Mouse (Mus musculus) embryonic facial prominence, embryonic 11.5 days (tissue): ENCODE data around the gene Mark2. TPM values are rescaled to one million over a fixed set of nuclear protein-coding genes. Genes with fewer than 3 reads are reported as not detected.

ENCODE experiments used
- ATAC-seq: fragments of 200-750 bp; cut with Nextera tagmentation; replicated peaks from 2 replicates; pipeline ENCODE4 v1.8.0; 2017; ENCODE audit warnings: low read depth; ENCODE audit not compliant: insufficient number of reproducible peaks, low FRiP score, low TSS enrichment
- DNase-seq: peaks from one replicate; pipeline ENCODE4 v3.0.0-alpha.2; 2015; ENCODE audit warnings: low spot score
- H3K27ac ChIP-seq: fragments of 300-500 bp; sonication (generic); replicated peaks from 2 replicates; pipeline ENCODE4 v1.5.1; 2014; ENCODE audit warnings: mild to moderate bottlenecking, low read depth, low read length, control low read depth
- H3K27me3 ChIP-seq: fragments of 300-500 bp; sonication (generic); 2 replicates; pipeline ENCODE4 v1.6.1; 2014; ENCODE audit warnings: mild to moderate bottlenecking, low read length, moderate library complexity, mixed read lengths; ENCODE audit not compliant: control insufficient read depth, insufficient read depth
- H3K36me3 ChIP-seq: fragments of 300-500 bp; sonication (generic); replicated peaks from 2 replicates; pipeline ENCODE4 v1.6.1; 2014; ENCODE audit warnings: low read depth, mild to moderate bottlenecking, low read length, moderate library complexity, mixed read lengths; ENCODE audit not compliant: control insufficient read depth, insufficient read depth
- H3K4me1 ChIP-seq: fragments of 300-500 bp; sonication (generic); 2 replicates; pipeline ENCODE4 v1.6.1; 2014; ENCODE audit warnings: low read length, mixed read lengths; ENCODE audit not compliant: control insufficient read depth, insufficient read depth
- H3K4me2 ChIP-seq: fragments of 300-500 bp; sonication (generic); 2 replicates; pipeline ENCODE4 v1.6.1; 2014; ENCODE audit warnings: low read depth, mild to moderate bottlenecking, control low read depth, low read length, moderate library complexity
- H3K4me3 ChIP-seq: fragments of 300-500 bp; sonication (generic); 2 replicates; pipeline ENCODE4 v1.5.1; 2014; ENCODE audit warnings: low read depth, low read length, control low read depth
- H3K9ac ChIP-seq: fragments of 300-500 bp; sonication (generic); replicated peaks from 2 replicates; pipeline ENCODE4 v1.6.1; 2014; ENCODE audit warnings: mild to moderate bottlenecking, control low read depth, low read length
- H3K9me3 ChIP-seq: fragments of 300-500 bp; sonication (generic); replicated peaks from 2 replicates; pipeline ENCODE4 v1.6.1; 2016; ENCODE audit warnings: mild to moderate bottlenecking, low read length, inconsistent platforms, mixed read lengths; ENCODE audit not compliant: control insufficient read depth
- WGBS: fragments of 180-500 bp; shearing (Covaris S2); extraction: QIAGEN DNeasy Blood & Tissue Kit; methylation state at CpG from one replicate; pipeline ENCODE4 v1.1.7; 2014; 5-methylcytosine and 5-hydroxymethylcytosine counted together
- polyA plus RNA-seq: library from polyadenylated mRNA; unstranded; fragments of >200 nt; fragmentation: Nextera tagmentation; extraction: Ambion mirVana; gene quantifications from 2 replicates; pipeline ENCODE4 v1.2.1, GENCODE M21; 2014

Mark2 gene
- polyA plus RNA-seq, 1 experiment from 2014 or later: 39.4 TPM

DNA sequence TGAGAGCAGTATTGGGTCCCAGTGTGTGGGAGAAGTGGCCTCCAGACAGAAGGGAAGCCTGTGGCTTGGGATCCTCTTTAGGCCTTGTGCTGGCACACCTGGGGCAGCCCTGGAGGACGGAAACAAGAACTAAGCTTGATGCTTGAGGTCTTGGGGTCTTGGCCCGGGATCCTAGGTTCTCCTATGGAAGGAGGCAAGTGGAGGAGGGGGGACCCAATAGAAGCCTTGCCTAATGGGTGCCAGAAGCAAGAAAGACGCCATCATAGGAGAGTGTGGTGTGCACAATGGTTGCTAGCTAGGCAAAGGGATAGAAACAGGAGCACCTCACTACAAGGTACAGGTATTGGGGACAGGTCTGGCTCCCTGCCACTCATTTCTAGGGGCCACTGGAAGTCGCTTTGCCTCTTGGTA, 75.2 kb downstream of the Mark2 start:
- peak overlapping the region; percentile 98 for H3K27ac ChIP-seq
- no peaks in the 10 kb centered on the region for H3K27me3 ChIP-seq
- WGBS: 46% methylated on average over 4 of the region's 4 CpGs
- peak overlapping the region; percentile 10; the same call in 1 of the 2 replicates for H3K4me2 ChIP-seq
- no peak overlapping the region for H3K4me3 ChIP-seq
- H3K36me3 ChIP-seq: peaks cover 5% of the 10 kb centered on the region
- peaks cover 20% of the 10 kb centered on the region for H3K4me1 ChIP-seq
- peak overlapping the region; percentile 96 for H3K9ac ChIP-seq
- H3K9me3 ChIP-seq: no peaks in the 10 kb centered on the region
- DNase-seq: peak; percentile 5
- no peak for ATAC-seq

DNA sequence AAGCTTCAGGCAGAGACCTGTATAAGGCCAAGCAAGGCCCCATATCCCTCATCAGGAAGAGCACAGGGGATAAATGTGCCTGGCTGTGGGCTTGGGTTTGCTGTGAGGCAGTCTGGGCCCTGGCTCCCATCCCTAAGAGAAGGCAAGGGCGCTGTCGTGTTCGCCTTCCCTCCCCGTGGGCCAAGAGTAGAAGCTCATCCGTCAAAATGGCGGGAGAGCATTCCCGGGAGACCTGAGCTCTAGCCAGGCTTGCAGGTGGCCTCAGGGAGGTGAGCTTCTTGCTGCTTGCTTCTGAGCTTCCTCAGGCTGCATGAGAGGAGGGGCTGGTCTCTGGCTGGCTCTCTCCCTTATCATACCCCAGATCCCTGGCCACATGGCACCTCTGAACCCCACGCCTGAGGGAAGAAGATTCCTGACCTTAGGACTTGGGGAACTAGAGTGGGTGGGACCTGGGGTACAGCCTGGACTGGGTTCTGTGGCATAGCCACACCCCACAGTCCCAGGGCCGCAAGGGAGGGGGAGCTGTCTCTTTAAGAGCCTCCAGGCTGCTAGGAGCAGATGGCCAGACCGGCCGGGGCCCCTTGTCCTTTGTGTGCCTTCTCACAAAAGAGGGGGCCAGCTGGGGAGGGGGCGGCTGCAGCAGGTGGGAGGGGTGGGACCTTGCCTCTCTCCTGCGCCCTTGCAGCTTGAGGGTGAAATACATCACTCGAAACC, 76.0 kb downstream of the Mark2 start:
- H3K4me2 ChIP-seq: peak overlapping the region; percentile 10; the same call in 1 of the 2 replicates
- 18% methylated on average over 14 of the region's 14 CpGs for WGBS
- ATAC-seq: peak; percentile 15; the same call in 1 of the 2 replicates
- peak; percentile 66 for DNase-seq
- H3K4me1 ChIP-seq: peaks cover 20% of the 10 kb centered on the region
- H3K27me3 ChIP-seq: no peaks in the 10 kb centered on the region
- H3K4me3 ChIP-seq: no peak overlapping the region
- peak overlapping the region; percentile 30 for H3K9ac ChIP-seq
- no peaks in the 10 kb centered on the region for H3K9me3 ChIP-seq
- no peaks in the 10 kb centered on the region for H3K36me3 ChIP-seq
- H3K27ac ChIP-seq: peak overlapping the region; percentile 98

DNA sequence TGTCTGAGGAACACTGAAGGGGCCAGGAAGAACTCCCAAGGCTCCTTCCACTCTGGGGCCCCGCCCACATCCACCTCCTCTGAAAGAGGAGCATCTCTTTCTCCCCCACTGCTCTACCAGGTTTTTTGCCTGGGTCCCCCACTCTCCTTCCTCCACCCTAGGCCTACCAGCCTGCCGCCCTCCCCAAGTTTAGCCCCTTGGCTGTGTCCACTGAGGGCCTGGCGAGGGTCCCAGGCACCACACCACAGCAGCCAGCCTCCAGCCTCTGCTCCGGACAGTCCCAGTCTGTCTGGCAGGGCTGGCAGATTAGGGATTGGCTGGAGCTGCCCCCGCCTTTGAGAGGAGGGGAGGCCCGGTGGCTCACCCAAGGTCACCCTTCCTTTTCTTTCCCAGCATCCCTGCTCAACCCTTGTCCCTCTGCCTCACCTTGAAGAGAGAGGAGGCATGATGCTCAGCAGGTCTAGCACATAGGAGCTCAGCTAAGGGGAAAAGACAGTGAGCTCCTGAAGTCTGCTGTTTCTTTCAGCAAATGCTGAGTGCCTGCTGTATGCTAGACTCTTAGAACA, 76.8 kb downstream of the Mark2 start:
- no peak overlapping the region for H3K4me3 ChIP-seq
- no peak overlapping the region for H3K4me2 ChIP-seq
- peaks cover 20% of the 10 kb centered on the region for H3K4me1 ChIP-seq
- peak overlapping the region; percentile 30 for H3K9ac ChIP-seq
- ATAC-seq (no peak), DNase-seq (peak; percentile 13)
- no peaks in the 10 kb centered on the region for H3K36me3 ChIP-seq
- no peaks in the 10 kb centered on the region for H3K27me3 ChIP-seq
- peak overlapping the region; percentile 98 for H3K27ac ChIP-seq
- no peaks in the 10 kb centered on the region for H3K9me3 ChIP-seq
- WGBS: 24% methylated on average over 6 of the region's 6 CpGs

DNA sequence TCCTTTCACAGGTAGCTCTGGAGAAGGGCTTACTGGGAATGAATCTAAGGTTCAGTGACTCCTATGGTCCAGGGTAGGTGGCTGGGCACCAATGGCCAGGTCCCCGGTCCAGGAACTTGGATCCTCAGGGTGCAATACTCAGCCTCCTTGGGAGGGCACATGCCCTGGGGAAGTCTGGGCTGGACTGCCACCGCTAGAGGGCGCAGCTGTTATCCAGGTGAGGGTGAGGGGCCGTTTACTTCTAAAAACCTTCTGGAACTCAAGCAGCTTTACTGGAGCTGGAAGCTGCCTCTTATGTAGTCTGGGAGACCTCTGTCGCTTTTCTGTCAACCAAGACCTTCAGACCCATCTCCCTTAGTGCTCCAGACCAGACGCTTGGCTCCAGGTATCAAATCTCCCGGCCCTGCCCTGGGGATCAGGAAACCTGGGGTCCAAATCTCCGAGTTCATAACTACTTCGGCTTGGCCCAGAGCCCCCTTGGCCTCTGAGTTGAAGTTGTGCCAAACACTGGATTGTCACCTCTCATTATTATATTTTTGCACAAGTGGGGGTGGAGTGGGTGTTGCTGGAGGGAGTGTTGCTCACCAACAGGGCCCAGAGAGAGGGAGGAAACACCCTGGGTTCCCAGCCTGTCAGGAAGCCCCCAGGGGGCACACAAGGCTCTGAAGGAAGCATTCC, 77.4 kb downstream of the Mark2 start:
- WGBS: 19% methylated on average over 9 of the region's 9 CpGs
- H3K9ac ChIP-seq: no peak overlapping the region

DNA sequence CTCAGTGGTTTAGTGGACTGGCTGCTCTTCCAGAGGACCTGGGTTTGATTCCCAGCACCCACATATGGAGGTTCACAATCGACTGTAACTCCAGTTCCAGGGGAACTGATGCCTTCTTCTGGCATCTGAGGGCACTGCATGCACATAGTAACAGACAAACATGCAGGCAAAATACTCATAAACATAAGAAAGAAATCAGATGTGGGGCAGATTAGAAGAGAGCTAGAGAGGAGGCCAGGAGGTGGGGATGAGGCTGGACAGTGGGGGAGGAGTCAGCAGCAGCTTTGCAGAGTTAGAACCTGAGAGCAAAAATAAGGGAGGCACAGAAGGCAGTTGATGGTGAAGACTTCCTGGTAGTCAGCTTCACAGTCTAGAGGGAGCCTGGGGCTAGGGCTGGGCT, 79.1 kb downstream of the Mark2 start:
- Histone ChIP-seq H3K9me3 (no peaks in the 10 kb centered on the region), H3K9ac (no peak overlapping the region), H3K27me3 (no peaks in the 10 kb centered on the region), H3K4me1 (peaks cover 20% of the 10 kb centered on the region), H3K4me2 (no peak overlapping the region), H3K4me3 (no peak overlapping the region), H3K36me3 (no peaks in the 10 kb centered on the region), H3K27ac (no peak overlapping the region)
- 88% methylated on average over 1 of the region's 1 CpGs for WGBS
- DNase-seq (no peak), ATAC-seq (no peak)

More for the DNA sequence above, 77.4 kb downstream of the Mark2 start:
- no peak overlapping the region for H3K4me2 ChIP-seq
- no peaks in the 10 kb centered on the region for H3K27me3 ChIP-seq
- H3K27ac ChIP-seq: peak overlapping the region; percentile 98; the same call in 1 of the 2 replicates
- peaks cover 20% of the 10 kb centered on the region for H3K4me1 ChIP-seq
- no peak overlapping the region for H3K4me3 ChIP-seq
- DNase-seq: peak; percentile 89
- ATAC-seq: no peak
- no peaks in the 10 kb centered on the region for H3K36me3 ChIP-seq
- no peaks in the 10 kb centered on the region for H3K9me3 ChIP-seq

DNA sequence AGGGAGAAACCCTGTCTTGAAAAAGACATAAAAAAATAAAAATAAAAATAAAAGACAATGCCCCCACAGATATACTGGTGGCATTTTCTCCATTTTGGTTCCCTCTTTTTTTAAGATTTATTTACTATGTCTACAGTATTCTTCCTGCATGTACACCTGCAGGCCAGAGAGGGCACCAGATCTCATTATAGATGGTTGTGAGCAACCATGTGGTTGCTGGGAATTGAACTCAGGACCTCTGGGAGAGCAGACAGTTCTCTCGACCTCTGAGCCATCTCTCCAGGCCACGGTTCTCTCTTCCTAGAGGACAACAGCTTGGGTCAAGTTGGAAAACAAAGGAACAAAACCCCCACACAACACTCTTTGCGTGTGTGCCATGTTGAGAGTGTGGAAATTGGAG, 79.7 kb downstream of the Mark2 start:
- no peak overlapping the region for H3K4me3 ChIP-seq
- H3K9ac ChIP-seq: no peak overlapping the region
- H3K27me3 ChIP-seq: no peaks in the 10 kb centered on the region
- 93% methylated on average over 3 of the region's 3 CpGs for WGBS
- H3K36me3 ChIP-seq: no peaks in the 10 kb centered on the region
- H3K4me1 ChIP-seq: peaks cover 18% of the 10 kb centered on the region
- H3K4me2 ChIP-seq: no peak overlapping the region
- DNase-seq: no peak
- no peaks in the 10 kb centered on the region for H3K9me3 ChIP-seq
- ATAC-seq: no peak
- no peak overlapping the region for H3K27ac ChIP-seq

DNA sequence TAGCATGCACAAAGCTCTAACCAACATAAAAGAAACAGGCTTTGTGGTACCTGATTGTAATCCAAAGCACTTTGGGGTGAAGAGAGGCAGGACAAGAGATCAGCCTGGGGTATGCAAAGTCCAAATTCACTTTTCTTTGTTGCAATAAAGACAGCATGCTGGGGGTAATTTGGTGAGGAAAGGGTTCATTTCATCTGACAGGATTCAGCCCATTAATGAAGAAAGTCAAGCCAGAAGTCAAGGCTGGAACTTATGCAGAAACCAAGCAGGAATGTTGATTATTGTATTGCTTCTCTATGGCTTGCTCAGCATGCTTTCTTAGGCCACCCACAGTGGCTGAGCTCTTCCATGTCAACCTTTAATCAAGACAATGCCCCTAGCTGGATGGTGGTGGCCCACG, 80.2 kb downstream of the Mark2 start:
- 88% methylated on average over 1 of the region's 1 CpGs for WGBS
- Histone ChIP-seq H3K27ac (no peak overlapping the region), H3K9ac (no peak overlapping the region), H3K4me2 (no peak overlapping the region), H3K36me3 (no peaks in the 10 kb centered on the region), H3K9me3 (no peaks in the 10 kb centered on the region), H3K27me3 (no peaks in the 10 kb centered on the region), H3K4me3 (no peak overlapping the region), H3K4me1 (peaks cover 14% of the 10 kb centered on the region)
- DNase-seq: no peak
- ATAC-seq: no peak

DNA sequence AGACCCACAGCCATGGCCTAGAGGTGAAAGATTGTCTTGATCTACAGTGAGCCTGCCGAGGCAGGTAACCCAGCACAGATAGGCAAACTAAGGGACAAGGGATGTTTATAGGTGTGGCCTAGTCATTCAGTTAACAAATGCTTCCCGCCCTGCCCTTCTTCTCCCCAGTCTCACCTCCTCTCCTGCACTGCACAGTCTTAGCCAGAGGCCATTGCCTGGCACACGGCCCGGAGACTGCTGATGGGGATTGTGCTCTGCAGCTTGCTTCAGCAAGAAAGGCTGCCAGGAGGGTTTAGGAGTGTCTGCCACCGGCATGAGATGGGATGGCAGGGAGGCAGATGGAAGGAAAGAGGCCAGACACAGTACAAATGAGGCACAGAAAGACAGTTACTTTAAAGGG, 83.8 kb downstream of the Mark2 start:
- ATAC-seq (no peak), DNase-seq (no peak)
- H3K27ac ChIP-seq: no peak overlapping the region
- no peak overlapping the region for H3K9ac ChIP-seq
- H3K27me3 ChIP-seq: no peaks in the 10 kb centered on the region
- no peaks in the 10 kb centered on the region for H3K9me3 ChIP-seq
- 80% methylated on average over 5 of the region's 5 CpGs for WGBS
- H3K36me3 ChIP-seq: no peaks in the 10 kb centered on the region
- no peak overlapping the region for H3K4me3 ChIP-seq
- H3K4me2 ChIP-seq: no peak overlapping the region
- no peaks in the 10 kb centered on the region for H3K4me1 ChIP-seq
